Mouse (Mus musculus): ENCODE measurements around the gene Gjb2.

The Gjb2 gene

DNA sequence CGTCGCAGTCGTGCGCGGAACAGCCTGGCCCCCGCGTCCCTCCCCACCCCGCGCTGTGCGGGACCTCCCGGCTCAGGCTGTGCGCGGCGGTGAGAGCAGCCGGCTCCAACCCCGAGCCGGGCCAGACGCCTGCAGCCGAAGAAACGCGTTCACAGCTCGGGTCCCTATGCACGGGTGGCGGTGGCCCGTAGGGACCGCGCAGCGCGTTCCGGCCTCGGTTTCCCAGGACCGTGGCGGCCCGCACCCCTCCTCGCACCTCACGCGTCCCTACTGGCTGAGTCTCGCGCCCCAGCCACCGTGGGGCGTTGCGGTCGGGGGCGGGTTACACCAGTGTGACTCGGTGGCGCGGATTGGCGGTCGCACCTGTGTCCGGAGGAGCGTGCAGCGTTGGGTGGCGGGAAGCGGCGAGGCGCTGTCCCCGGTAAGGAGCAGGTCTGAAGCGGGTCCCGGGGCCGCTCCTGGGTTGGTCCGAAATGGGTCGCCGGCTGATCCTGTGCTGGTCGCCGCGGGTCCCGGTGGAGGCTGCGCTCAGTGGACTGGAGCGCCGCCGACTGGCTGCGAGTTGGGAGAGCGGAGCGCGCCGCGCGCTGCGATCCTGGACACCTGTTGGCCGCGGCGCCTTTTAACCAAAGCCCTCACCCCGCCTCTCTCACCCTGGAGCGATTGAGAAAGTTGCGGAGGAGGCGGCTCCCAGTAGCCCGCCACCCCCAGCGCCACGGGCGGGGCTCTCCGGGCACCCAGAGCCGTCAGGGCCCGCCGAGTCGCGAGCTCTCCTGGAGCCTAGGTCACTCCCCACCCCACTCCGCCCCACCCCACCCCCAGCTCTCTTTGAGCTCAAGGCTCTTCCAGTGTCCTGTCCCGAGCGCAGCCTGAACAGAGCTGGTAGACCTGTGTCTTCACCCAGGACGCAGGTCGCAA, at the start of gene Gjb2:
Gene Gjb2 (minus strand): TSS at position 597 of the 918 bp plus-strand sequence.
- peak in 1 of 2 experiments; percentile 4 for DNase-seq

DNA sequence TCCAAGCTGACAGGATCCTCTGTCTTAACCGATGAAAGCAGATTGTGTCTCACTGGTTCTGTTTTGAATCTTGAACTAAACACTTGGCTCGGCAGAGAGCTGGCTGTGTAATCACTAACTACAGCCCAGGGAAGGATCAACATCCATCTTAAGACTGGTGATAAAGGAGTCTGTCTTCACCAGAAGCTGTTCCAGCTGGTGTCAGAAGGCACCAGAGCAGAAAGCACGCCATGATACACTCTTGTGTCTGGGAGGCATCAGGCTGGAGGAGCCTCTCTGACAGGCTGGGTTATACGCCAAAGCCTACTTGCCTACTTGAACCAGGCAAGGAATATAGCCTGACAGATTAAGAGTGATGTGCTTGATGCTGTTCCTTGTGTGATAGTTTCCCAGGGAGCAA, 41.2 kb upstream of the Gjb2 start:
- DNase-seq = no peak

GRCm38 (mm10) chr14:57135265-57135664, 30.8 kb upstream of the Gjb2 start:
- DNase-seq = no peak

- no peak for DNase-seq
Observed at GRCm38 (mm10) chr14:57133161-57133661, 28.7 kb upstream of the Gjb2 start, which contains the start of gene Gjb6. TSS of gene Gjb6 (minus strand) at chr14:57133611.

DNA sequence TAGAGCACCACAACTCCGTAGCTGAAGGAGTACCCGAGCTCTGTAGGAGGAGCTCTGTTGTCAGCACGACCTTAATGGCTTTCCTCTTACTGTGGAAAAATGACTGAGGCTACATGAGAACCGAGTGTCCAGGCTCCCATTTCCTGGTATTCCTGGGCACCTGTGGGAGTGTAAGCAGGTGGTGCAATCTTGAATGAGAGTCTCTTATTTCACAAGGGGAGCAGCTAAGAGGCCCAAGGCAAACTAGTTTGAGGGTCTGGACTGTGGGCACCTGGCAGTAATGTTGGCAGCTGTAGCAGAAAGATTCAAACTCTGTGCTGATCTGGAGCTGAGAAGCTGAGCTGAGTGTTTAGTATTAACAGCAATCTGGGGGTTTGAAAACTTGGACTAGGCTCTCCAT, 22.9 kb upstream of the Gjb2 start:
- no peak for DNase-seq

DNA sequence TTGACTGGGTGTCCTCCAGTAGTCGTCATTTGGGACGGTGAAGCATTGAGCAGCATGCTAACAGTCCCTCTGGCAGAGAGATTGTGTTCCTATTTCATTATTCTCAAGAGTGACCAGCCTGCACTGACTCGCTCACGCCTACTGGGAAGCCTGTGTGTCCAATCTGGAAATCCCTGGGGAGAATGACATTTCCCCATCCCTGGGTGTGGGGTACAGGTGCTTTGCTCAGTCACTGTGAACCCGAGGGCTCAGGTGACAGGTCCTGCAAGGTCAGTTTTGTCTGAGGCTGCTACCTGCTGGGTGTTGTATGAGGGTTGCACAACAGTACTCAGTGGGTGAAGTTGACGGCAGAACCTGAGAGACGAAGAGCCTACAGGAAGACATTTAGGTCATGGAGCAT, 17.8 kb upstream of the Gjb2 start:
- DNase-seq = no peak

- no peak for DNase-seq
Observed at GRCm38 (mm10) chr14:57115823-57116544, 11.5 kb upstream of the Gjb2 start, which contains the start of gene Gm4491. TSS of gene Gm4491 (minus strand) at chr14:57115883.

DNA sequence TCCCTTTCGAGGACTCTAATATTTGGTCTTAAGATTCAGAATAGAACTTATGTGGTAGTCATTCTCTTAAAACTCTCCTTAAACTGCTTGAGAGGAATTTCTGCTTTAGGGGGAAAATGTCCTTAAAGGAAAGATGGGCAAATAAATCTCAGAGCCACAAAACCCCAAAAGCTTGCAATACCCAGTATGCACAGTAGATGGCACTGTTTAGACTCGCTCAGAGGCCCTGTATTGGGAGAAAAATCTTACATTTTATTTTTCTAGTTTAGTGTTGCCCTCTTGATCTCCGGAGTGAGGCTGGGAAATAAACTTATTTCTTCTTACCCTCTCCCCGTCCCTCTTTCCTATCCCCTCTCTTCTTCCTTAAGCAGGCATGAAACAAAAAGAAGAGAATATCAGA, 4.7 kb upstream of the Gjb2 start:
- DNase-seq = peak in 1 of 2 experiments; percentile 11

DNA sequence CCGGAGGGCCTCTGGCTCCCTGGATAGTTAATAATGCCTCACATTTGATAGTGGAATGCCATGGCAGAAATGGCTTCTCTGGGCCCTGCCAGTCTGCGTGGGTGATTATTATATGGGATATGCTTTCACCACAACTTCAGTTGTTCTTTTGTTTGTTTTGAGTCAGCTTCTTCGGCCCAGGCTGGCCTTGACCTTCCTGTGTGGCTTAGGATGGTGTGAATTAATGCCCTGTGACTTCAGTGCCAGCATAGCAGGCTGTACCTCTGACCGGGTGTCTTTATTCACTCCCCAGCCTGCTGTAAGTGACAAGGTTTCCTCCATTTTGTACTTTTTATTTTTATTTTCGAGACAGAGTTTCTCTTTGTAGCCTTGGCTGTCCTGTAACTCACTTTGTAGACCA, 3.4 kb upstream of the Gjb2 start:
- DNase-seq = no peak

- DNase-seq = no peak
Observed at GRCm38 (mm10) chr14:57107091-57107490, 2.6 kb upstream of the Gjb2 start.

GRCm38 (mm10) chr14:57105721-57106120, 1.2 kb upstream of the Gjb2 start:
- no peak for DNase-seq

DNA sequence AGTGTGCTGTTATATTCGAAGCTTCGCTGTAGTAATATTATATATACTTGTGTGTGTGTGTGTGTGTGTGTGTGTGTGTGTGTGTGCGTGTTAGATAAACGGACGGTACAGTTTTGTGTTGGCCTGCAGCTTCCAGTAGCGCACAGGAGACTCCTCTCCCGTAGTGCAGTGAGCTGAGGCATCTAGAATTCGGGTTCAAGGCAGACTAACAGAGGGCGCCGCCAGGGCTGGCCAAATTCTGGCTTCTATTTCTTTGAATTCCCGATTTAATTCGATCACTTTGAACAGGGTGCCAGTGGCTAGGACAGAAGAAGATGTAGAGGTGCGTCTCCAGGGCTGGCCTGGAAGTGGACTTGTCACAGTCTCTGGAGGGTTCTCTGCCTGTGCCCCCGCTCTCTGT, 609 bp upstream of the Gjb2 start:
- DNase-seq = no peak

DNA sequence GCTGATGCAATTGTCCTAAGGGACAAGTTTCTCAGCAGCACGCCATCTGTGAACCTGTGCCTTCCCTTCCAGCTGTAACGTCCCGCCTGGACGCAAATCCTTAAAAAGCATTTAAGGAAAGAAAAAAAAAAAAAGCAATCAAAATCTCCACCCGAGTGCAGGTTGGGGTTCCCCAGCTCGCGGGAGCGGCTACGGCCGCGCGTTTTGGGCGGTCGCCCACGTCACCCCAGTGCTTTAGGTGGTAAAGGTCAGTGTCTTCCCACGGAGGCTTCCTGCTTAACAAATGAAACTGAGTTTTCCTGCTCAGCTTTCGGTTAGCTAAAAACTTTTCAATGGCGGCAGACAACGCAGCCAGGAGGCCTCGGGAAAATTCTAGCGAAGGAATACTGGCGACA, 794 bp downstream of the Gjb2 start:
- no peak for DNase-seq

DNA sequence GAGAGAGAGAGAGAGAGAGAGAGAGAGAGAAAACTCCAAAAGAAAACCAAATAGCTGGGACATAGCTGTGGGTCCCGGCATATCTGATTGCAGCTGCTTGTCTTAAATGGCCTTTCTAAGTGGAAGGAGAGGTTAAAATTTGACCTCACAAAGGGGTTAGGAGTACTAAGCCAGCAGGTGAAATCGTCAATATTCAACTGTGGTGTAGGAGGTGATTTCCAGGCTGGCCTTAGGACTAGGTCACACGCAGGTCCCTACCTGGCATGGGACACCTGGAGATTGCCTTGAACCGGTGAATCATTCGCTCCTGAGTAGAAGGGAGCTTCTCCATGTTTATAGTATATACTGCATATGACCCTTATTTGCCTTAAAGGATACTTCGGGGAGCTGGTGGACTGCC, 1.4 kb downstream of the Gjb2 start:
- no peak for DNase-seq

DNA sequence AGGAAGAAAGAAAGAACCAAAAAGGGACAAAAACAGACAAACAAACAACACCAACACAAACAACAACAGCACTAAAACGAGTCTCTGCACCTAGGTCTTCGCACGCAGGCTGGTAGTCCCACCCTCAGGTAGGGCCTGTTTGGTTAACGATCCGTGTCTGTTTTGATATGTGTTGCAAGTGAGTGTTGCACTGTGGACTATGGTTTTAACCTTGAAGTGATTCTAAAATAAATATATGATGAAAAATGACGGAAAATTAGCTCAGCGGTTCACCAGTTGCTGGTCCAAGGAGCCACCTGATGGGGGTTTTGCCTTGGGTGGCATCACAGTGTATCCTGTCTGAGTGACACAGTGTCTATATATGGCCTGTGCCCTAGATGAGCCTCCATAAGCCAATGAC, 2.9 kb downstream of the Gjb2 start:
- DNase-seq = no peak

DNA sequence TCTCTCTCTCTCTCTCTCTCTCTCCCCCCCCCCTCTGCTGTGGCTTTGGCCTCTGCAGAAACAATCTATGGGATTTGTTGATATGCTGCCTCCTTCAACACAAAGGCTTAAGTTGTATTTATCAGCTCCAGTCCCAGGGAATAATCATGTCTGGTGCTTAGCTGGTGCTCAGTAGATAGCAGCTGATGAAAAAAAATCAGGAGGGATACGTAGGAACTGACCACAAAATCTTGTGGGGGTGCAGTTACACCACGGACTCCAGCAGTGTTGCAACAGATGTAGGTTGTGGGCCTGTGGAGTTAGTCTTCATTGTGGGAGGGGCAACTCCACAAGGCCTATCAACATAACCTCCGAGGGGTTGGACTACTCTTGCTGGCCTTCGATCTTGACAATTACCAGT, 8.6 kb downstream of the Gjb2 start:
- DNase-seq = no peak

- no peak for DNase-seq
Observed at GRCm38 (mm10) chr14:57093029-57093428, 11.5 kb downstream of the Gjb2 start.

- DNase-seq = no peak
Observed at GRCm38 (mm10) chr14:57090001-57090400, 14.5 kb downstream of the Gjb2 start.

- no peak for DNase-seq
Observed at GRCm38 (mm10) chr14:57089107-57089506, 15.4 kb downstream of the Gjb2 start.

DNA sequence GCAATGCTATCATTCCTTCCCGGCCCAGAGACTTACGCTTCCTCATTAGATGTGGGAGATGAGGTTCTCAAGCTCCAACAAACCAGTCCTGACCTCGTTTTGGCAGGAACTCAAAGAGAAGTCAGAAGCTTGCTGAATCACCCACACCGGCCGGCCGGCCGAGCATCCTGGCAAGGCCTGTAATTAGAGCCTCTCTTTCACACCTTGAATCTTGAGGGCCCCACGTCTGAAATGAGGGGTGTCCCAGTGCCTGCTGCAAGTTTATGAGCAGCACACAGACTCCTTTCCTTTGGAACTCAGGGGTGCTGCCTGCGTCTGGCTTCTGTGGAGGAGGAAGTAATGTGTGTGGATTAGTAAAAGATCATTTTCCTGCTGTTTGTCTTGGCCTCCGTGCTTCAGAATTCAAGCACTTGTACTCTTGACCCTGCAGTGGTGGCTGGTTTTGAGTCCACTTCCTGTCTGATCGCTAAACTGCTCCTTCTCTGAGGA, 20.3 kb downstream of the Gjb2 start:
- DNase-seq = no peak

DNA sequence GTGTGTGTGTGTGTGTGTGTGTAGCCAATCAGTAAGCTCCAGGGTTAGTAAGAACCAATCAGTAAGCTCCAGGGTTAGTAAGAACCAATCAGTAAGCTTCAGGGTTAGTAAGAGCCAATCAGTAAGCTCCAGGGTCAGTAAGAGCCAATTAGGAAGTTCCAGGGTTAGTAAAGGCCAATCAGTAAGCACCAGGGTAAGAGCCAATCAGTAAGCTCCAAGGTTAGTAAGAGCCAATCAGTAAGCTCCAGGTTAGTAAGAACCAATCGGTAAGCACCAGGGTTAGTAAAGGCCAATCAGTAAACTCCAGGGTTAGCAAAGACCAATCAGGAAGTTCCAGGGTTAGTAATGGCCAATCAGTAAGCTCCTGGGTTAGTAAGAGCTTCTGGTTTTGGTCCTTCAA, 21.6 kb downstream of the Gjb2 start:
- DNase-seq = no peak

GRCm38 (mm10) chr14:57075537-57075936, 29.0 kb downstream of the Gjb2 start:
- no peak for DNase-seq

DNA sequence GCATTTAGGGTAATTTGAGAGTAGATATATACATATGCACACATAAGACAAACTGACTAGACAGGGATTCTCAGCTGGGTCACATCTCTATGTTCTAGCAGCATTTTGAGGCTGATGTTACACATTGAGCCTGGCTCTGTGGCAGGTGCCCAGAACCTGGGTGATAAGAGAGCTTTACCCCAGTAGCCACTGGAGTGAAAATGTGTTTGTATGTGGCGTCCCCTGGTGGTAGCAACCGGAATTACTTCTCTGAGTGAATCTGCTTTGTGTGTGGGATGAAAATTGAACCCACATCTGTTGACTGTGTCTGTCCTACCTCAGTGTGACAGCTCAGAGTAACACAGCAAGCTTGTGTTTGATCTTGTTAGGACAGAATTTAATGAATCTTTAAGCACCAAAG, 34.6 kb downstream of the Gjb2 start:
- peak in 1 of 2 experiments; percentile 21 for DNase-seq

GRCm38 (mm10) chr14:57066053-57066452, 38.4 kb downstream of the Gjb2 start:
- no peak for DNase-seq
